Mouse (Mus musculus) mouse embryonic stem cell (cell line): ENCODE results near the gene Spcs2.
"Not testable (repeated sequence)": the region's sequence is repeated elsewhere in the genome, so short reads cannot be mapped to it uniquely, and the experiment has no call there.

Experiments
- in situ Hi-C, 2 experiments: fragments of 300-500 bp; cut with MboI; formaldehyde crosslinking; loops; 1 replicate in 1 of 2; 3 replicates in 1 of 2; pipeline ENCODE4 v1.14.3; 2019 to 2020; ENCODE audit warnings: low sequenced_read_pairs in 2 of 2, low pct_unique_long_range_greater_than_20kb in 1 of 2, mixed read lengths in 1 of 2; ENCODE audit not compliant: unreplicated experiment in 1 of 2

The Spcs2 gene

GRCm38 (mm10) chr7:99833115-99833845 lies 30.0 kb downstream of the Spcs2 start:
- in situ Hi-C loops: no loop called here

- in situ Hi-C loops: no loop called here
Measured at GRCm38 (mm10) chr7:99828083-99828570, 35.1 kb downstream of the Spcs2 start, which contains the start of gene Neu3. TSS of gene Neu3 (minus strand) at chr7:99828417.

GRCm38 (mm10) chr7:99826096-99826495 lies 37.2 kb downstream of the Spcs2 start:
- in situ Hi-C loops: no loop called here

GRCm38 (mm10) chr7:99825511-99825910 lies 37.8 kb downstream of the Spcs2 start:
- in situ Hi-C loops: no loop called here

GRCm38 (mm10) chr7:99824649-99825483 lies 38.4 kb downstream of the Spcs2 start:
- in situ Hi-C loops: no loop called here

GRCm38 (mm10) chr7:99823045-99823663 lies 40.1 kb downstream of the Spcs2 start:
- in situ Hi-C loops: no loop called here

- in situ Hi-C loops: no loop called here
Measured at GRCm38 (mm10) chr7:99822426-99822825, 40.8 kb downstream of the Spcs2 start.

GRCm38 (mm10) chr7:99821953-99822352 lies 41.3 kb downstream of the Spcs2 start:
- in situ Hi-C loops: no loop called here

- in situ Hi-C loops: not testable (repeated sequence)
Measured at GRCm38 (mm10) chr7:99818181-99818725, 45.0 kb downstream of the Spcs2 start.

GRCm38 (mm10) chr7:99813394-99813793 lies 49.9 kb downstream of the Spcs2 start:
- in situ Hi-C loops: no loop called here

- in situ Hi-C loops: no loop called here
Measured at GRCm38 (mm10) chr7:99811661-99812060, 51.6 kb downstream of the Spcs2 start.

- in situ Hi-C loops: no loop called here
Measured at GRCm38 (mm10) chr7:99810814-99811213, 52.4 kb downstream of the Spcs2 start.

- in situ Hi-C loops: not testable (repeated sequence)
Measured at GRCm38 (mm10) chr7:99807043-99807442, 56.2 kb downstream of the Spcs2 start.

GRCm38 (mm10) chr7:99805340-99805739 lies 57.9 kb downstream of the Spcs2 start:
- in situ Hi-C loops: no loop called here

GRCm38 (mm10) chr7:99804033-99804432 lies 59.2 kb downstream of the Spcs2 start:
- in situ Hi-C loops: not testable (repeated sequence)

GRCm38 (mm10) chr7:99803535-99803934 lies 59.7 kb downstream of the Spcs2 start:
- in situ Hi-C loops: no loop called here

GRCm38 (mm10) chr7:99799118-99799517 lies 64.1 kb downstream of the Spcs2 start:
- in situ Hi-C loops: loop anchor here (10.0 kb wide), 2 partner anchors 184 to 304 kb away; no protein-coding TSS in a partner anchor

- in situ Hi-C loops: loop anchor here (10.0 kb wide), 2 partner anchors 183 to 303 kb away; no protein-coding TSS in a partner anchor
Measured at GRCm38 (mm10) chr7:99797911-99798647, 65.2 kb downstream of the Spcs2 start.
